Mouse (Mus musculus): Measurements from ENCODE around the gene Klhl26.

DNA sequence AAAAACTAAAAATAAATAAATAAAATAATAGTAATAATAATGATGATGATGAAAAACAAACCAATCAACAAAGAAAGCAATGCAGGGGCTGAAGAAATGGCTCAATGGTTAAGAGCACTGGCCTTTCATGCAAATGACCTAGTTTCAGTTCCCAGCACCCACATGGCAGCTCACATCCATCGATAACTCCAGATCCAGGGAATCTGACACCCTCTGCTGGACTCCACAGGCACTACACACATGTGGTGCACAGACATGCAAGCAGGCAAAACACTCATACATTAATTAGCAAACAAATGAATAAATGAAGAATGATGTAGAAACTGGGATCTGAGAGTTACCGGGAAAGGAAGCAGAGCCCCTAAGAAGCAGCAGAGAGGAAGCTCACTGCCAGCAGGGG, 17.1 kb downstream of the Klhl26 start:
- TF ChIP-seq POLR2A (IDR thresholded peaks at IDR 0.05; ENCODE audit: insufficient read length, low read depth), result no peak
- no peak for TF ChIP-seq POLR2AphosphoS2 (IDR thresholded peaks at IDR 0.05; ENCODE audit: insufficient read length, low read depth)
- no peak for TF ChIP-seq CEBPB (IDR thresholded peaks at IDR 0.05; ENCODE audit: insufficient read depth, poor library complexity, severe bottlenecking)
- no peak for TF ChIP-seq SRF (IDR thresholded peaks at IDR 0.05; ENCODE audit: control insufficient read depth, insufficient read length, low read depth)
- TF ChIP-seq REST (IDR thresholded peaks at IDR 0.05; ENCODE audit: insufficient read depth, insufficient read length), result no peak
- TF ChIP-seq USF1 (IDR thresholded peaks at IDR 0.05; ENCODE audit: low read depth), result no peak

Data from myocyte (in vitro differentiated cells).